Mouse (Mus musculus) embryonic fibroblast, embryonic 13.5 days (primary cell): ENCODE data around the gene Ctu1. TPM values are rescaled to one million over a fixed set of nuclear protein-coding genes. Genes with fewer than 3 reads are reported as not detected.
"Not testable (repeated sequence)": the region's sequence is repeated elsewhere in the genome, so short reads cannot be mapped to it uniquely, and the experiment has no call there.

Experiments
- H3K27ac ChIP-seq: 2 replicates; pipeline ENCODE4 v1.5.1; 2012; ENCODE audit warnings: low read length, control low read depth, inconsistent platforms; ENCODE audit not compliant: insufficient read depth
- H3K4me1 ChIP-seq: 2 replicates; pipeline ENCODE4 v1.6.1; 2011; ENCODE audit warnings: low read length; ENCODE audit not compliant: control insufficient read depth, insufficient read depth
- H3K4me3 ChIP-seq: 2 replicates; pipeline ENCODE4 v1.5.1; 2011; ENCODE audit warnings: mild to moderate bottlenecking, control low read depth, low read length; ENCODE audit not compliant: insufficient read depth
- CTCF ChIP-seq: IDR thresholded peaks from 2 replicates; pipeline ENCODE4 v1.5.1; 2011; ENCODE audit warnings: mild to moderate bottlenecking, control low read depth, low read length, moderate library complexity, borderline replicate concordance; ENCODE audit not compliant: insufficient read depth
- POLR2A ChIP-seq: IDR thresholded peaks from 2 replicates; pipeline ENCODE4 v1.6.1; 2011; ENCODE audit warnings: low read depth, mild to moderate bottlenecking, control low read depth, low read length, moderate library complexity
- polyA plus RNA-seq: library from polyadenylated mRNA; stranded (reverse); fragments of >200 nt; gene quantifications from 2 replicates; pipeline ENCODE4 v1.2.4, GENCODE M21; 2011; ENCODE audit warnings: low read depth; ENCODE audit not compliant: missing spikeins, insufficient read length

Ctu1 gene
- polyA plus RNA-seq, 1 experiment, result 6.6 TPM

- Histone ChIP-seq H3K4me1 (no peaks in the 10 kb centered on the region), H3K27ac (no peak overlapping the region), H3K4me3 (no peak overlapping the region)
- TF ChIP-seq CTCF (no peak), POLR2A (no peak)
These were observed 28.7 kb upstream of the Ctu1 start for GRCm38 (mm10) chr7:43643046-43643652.

- Histone ChIP-seq H3K4me1 (no peaks in the 10 kb centered on the region), H3K4me3 (no peak overlapping the region), H3K27ac (no peak overlapping the region)
- TF ChIP-seq POLR2A (no peak), CTCF (no peak)
These were observed 19.1 kb upstream of the Ctu1 start for GRCm38 (mm10) chr7:43652683-43653082.

- Histone ChIP-seq H3K27ac (no peak overlapping the region), H3K4me3 (no peak overlapping the region), H3K4me1 (no peaks in the 10 kb centered on the region)
- no peak for TF ChIP-seq POLR2A
- no peak for TF ChIP-seq CTCF
These were observed 17.3 kb upstream of the Ctu1 start for GRCm38 (mm10) chr7:43654519-43654918.

- Histone ChIP-seq H3K4me1 (no peaks in the 10 kb centered on the region), H3K4me3 (no peak overlapping the region), H3K27ac (no peak overlapping the region)
- TF ChIP-seq CTCF (no peak), POLR2A (no peak)
These were observed 15.6 kb upstream of the Ctu1 start for GRCm38 (mm10) chr7:43656232-43656631.

- H3K27ac ChIP-seq, result no peak within 1 kb of the TSS
- no peak within 1 kb of the TSS for H3K4me3 ChIP-seq
- TF ChIP-seq CTCF (no peak), POLR2A (no peak)
- H3K4me1 ChIP-seq, result peaks cover 4% of the 10 kb centered on the region; the same call in 1 of the 2 replicates
These were observed 11.8 kb upstream of the Ctu1 start, which contains the start of gene Siglece for GRCm38 (mm10) chr7:43660002-43660401. TSS of gene Siglece (minus strand) at chr7:43660161.

- Histone ChIP-seq H3K4me3 (no peak overlapping the region), H3K4me1 (peaks cover 4% of the 10 kb centered on the region; the same call in 1 of the 2 replicates), H3K27ac (peak overlapping the region; percentile 48; the same call in 1 of the 2 replicates)
- TF ChIP-seq POLR2A, result no peak
- TF ChIP-seq CTCF, result no peak
These were observed 9.0 kb upstream of the Ctu1 start for GRCm38 (mm10) chr7:43662804-43663203.

- H3K4me3 ChIP-seq, H3K4me1 ChIP-seq, H3K27ac ChIP-seq: not testable (repeated sequence)
These were observed 4.6 kb upstream of the Ctu1 start for GRCm38 (mm10) chr7:43667221-43667620.

- Histone ChIP-seq H3K4me1 (no peaks in the 10 kb centered on the region), H3K27ac (no peak overlapping the region), H3K4me3 (no peak overlapping the region)
- no peak for TF ChIP-seq CTCF
- no peak for TF ChIP-seq POLR2A
These were observed 3.2 kb upstream of the Ctu1 start for GRCm38 (mm10) chr7:43668582-43668981.

GRCm38 (mm10) chr7:43671064-43671808, 580 bp upstream of the Ctu1 start:
- Histone ChIP-seq H3K4me1 (no peaks in the 10 kb centered on the region), H3K4me3 (0 out of 2 replicates have a peak overlapping the region, but pooled peaks have one; percentile 3), H3K27ac (peak overlapping the region; percentile 4; the same call in 1 of the 2 replicates)
- TF ChIP-seq POLR2A (no peak), CTCF (no peak)

- peak overlapping the region; percentile 94 for H3K4me3 ChIP-seq
- no peak overlapping the region for H3K27ac ChIP-seq
- no peaks in the 10 kb centered on the region for H3K4me1 ChIP-seq
- TF ChIP-seq CTCF, result no peak
- TF ChIP-seq POLR2A, result no peak
These were observed 905 bp downstream of the Ctu1 start for GRCm38 (mm10) chr7:43672581-43673260.
